Mouse (Mus musculus) lung, embryonic 15.5 days (tissue): ENCODE results near the gene Mars. TPM values are rescaled to one million over a fixed set of nuclear protein-coding genes. Genes with fewer than 3 reads are reported as not detected.
A peak's percentile ranks its signal among the peaks of the same experiment; 100 is the strongest.

Experiments used
- ATAC-seq: fragments of 200-750 bp; cut with Nextera tagmentation; 2 replicates; pipeline ENCODE4 v1.8.0; 2017; ENCODE audit warnings: moderate number of reproducible peaks, borderline replicate concordance; ENCODE audit not compliant: low FRiP score, low TSS enrichment; ENCODE audit errors: extremely low read depth
- H3K27ac ChIP-seq: fragments of 300-500 bp; sonication (generic); 2 replicates; pipeline ENCODE4 v1.5.1; 2015; ENCODE audit warnings: moderate library complexity, mild to moderate bottlenecking, inconsistent platforms
- H3K27me3 ChIP-seq: fragments of 300-500 bp; sonication (generic); 2 replicates; pipeline ENCODE4 v1.6.1; 2015; ENCODE audit warnings: inconsistent platforms
- H3K36me3 ChIP-seq: fragments of 300-500 bp; sonication (generic); 2 replicates; pipeline ENCODE4 v1.6.1; 2015; ENCODE audit warnings: inconsistent platforms
- H3K4me1 ChIP-seq: fragments of 300-500 bp; sonication (generic); 2 replicates; pipeline ENCODE4 v1.6.1; 2015; ENCODE audit warnings: inconsistent platforms
- H3K4me2 ChIP-seq: fragments of 300-500 bp; sonication (generic); 2 replicates; pipeline ENCODE4 v1.6.1; 2015; ENCODE audit warnings: inconsistent platforms, mild to moderate bottlenecking, moderate library complexity
- H3K4me3 ChIP-seq: fragments of 300-500 bp; sonication (generic); 2 replicates; pipeline ENCODE4 v1.5.1; 2015; ENCODE audit warnings: mild to moderate bottlenecking, inconsistent platforms
- H3K9ac ChIP-seq: fragments of 300-500 bp; sonication (generic); 2 replicates; pipeline ENCODE4 v1.6.1; 2015; ENCODE audit warnings: inconsistent platforms
- H3K9me3 ChIP-seq: fragments of 300-500 bp; sonication (generic); 2 replicates; pipeline ENCODE4 v1.6.1; 2016; ENCODE audit warnings: inconsistent platforms
- WGBS: fragments of 180-500 bp; shearing (Covaris S2); methylation state at CpG from one replicate; pipeline ENCODE4 v1.1.7; 2015; 5-methylcytosine and 5-hydroxymethylcytosine counted together
- polyA plus RNA-seq: library from polyadenylated mRNA; unstranded; fragments of >200 nt; fragmentation: Nextera tagmentation; extraction: Ambion mirVana; gene quantifications from 2 replicates; pipeline ENCODE4 v1.2.1, GENCODE M21; 2015

Gene Mars
- polyA plus RNA-seq, 1 experiment from 2014 or later, result 104 TPM

- Histone ChIP-seq H3K4me2 (peak within 1 kb of the TSS; percentile 77), H3K4me1 (peaks cover 49% of the 10 kb centered on the region), H3K27ac (peak within 1 kb of the TSS; percentile 100), H3K36me3 (peaks cover 42% of the 10 kb centered on the region), H3K9me3 (no peaks in the 10 kb centered on the region), H3K4me3 (peak within 1 kb of the TSS; percentile 76), H3K9ac (peak within 1 kb of the TSS; percentile 80), H3K27me3 (no peaks in the 10 kb centered on the region)
- peak; percentile 19 for ATAC-seq
- under 1% methylated on average over 44 of the region's 65 CpGs for WGBS
Measured at GRCm38 (mm10) chr10:127288800-127289572, 22.6 kb downstream of the Mars start, which contains the start of gene Mbd6. TSS of gene Mbd6 (minus strand) at chr10:127289018.

- peak overlapping the region; percentile 77 for H3K4me2 ChIP-seq
- H3K9me3 ChIP-seq, result no peaks in the 10 kb centered on the region
- H3K4me3 ChIP-seq, result peak overlapping the region; percentile 76
- under 1% methylated on average over 23 of the region's 28 CpGs for WGBS
- H3K36me3 ChIP-seq, result peaks cover 42% of the 10 kb centered on the region
- peak; percentile 7 for ATAC-seq
- H3K27ac ChIP-seq, result peak overlapping the region; percentile 100
- peaks cover 49% of the 10 kb centered on the region for H3K4me1 ChIP-seq
- no peaks in the 10 kb centered on the region for H3K27me3 ChIP-seq
- H3K9ac ChIP-seq, result peak overlapping the region; percentile 80
Measured at GRCm38 (mm10) chr10:127288328-127288799, 23.2 kb downstream of the Mars start.

- ATAC-seq, result no peak
- Histone ChIP-seq H3K27me3 (no peaks in the 10 kb centered on the region), H3K36me3 (peaks cover 44% of the 10 kb centered on the region), H3K27ac (peak overlapping the region; percentile 100), H3K9ac (peak overlapping the region; percentile 80), H3K4me1 (peaks cover 48% of the 10 kb centered on the region), H3K4me2 (peak overlapping the region; percentile 77), H3K9me3 (no peaks in the 10 kb centered on the region), H3K4me3 (peak overlapping the region; percentile 76)
- WGBS, result 0% methylated on average over 3 of the region's 3 CpGs
Measured at GRCm38 (mm10) chr10:127287936-127288293, 23.7 kb downstream of the Mars start.

- peak overlapping the region; percentile 77 for H3K4me2 ChIP-seq
- H3K36me3 ChIP-seq, result peaks cover 49% of the 10 kb centered on the region
- 60% methylated on average over 15 of the region's 15 CpGs for WGBS
- no peak for ATAC-seq
- H3K4me3 ChIP-seq, result peak overlapping the region; percentile 76
- H3K4me1 ChIP-seq, result peaks cover 43% of the 10 kb centered on the region
- H3K27ac ChIP-seq, result peak overlapping the region; percentile 100
- H3K9me3 ChIP-seq, result no peaks in the 10 kb centered on the region
- no peaks in the 10 kb centered on the region for H3K27me3 ChIP-seq
- peak overlapping the region; percentile 80 for H3K9ac ChIP-seq
Measured at GRCm38 (mm10) chr10:127287271-127287935, 24.2 kb downstream of the Mars start.

- Histone ChIP-seq H3K4me3 (peak overlapping the region; percentile 76; the same call in 1 of the 2 replicates), H3K4me1 (peaks cover 36% of the 10 kb centered on the region), H3K9ac (peak overlapping the region; percentile 80; the same call in 1 of the 2 replicates), H3K27ac (no peak overlapping the region), H3K27me3 (no peaks in the 10 kb centered on the region), H3K36me3 (peaks cover 56% of the 10 kb centered on the region), H3K4me2 (peak overlapping the region; percentile 77), H3K9me3 (no peaks in the 10 kb centered on the region)
- 40% methylated on average over 7 of the region's 7 CpGs for WGBS
- no peak for ATAC-seq
Measured at GRCm38 (mm10) chr10:127286730-127287129, 24.9 kb downstream of the Mars start.

- 72% methylated on average over 7 of the region's 7 CpGs for WGBS
- ATAC-seq, result no peak
- no peak overlapping the region for H3K4me3 ChIP-seq
Measured at GRCm38 (mm10) chr10:127286194-127286593, 25.4 kb downstream of the Mars start.

GRCm38 (mm10) chr10:127285644-127286043 is 25.9 kb downstream of the Mars start:
- Histone ChIP-seq H3K36me3 (peaks cover 67% of the 10 kb centered on the region), H3K4me3 (no peak overlapping the region), H3K27me3 (no peaks in the 10 kb centered on the region), H3K9me3 (no peaks in the 10 kb centered on the region), H3K27ac (no peak overlapping the region), H3K4me1 (peaks cover 32% of the 10 kb centered on the region), H3K4me2 (no peak overlapping the region), H3K9ac (no peak overlapping the region)
- no peak for ATAC-seq
- WGBS, result 76% methylated on average over 13 of the region's 13 CpGs

More at GRCm38 (mm10) chr10:127286194-127286593, 25.4 kb downstream of the Mars start:
- H3K27ac ChIP-seq, result no peak overlapping the region
- H3K4me1 ChIP-seq, result peaks cover 32% of the 10 kb centered on the region
- peaks cover 62% of the 10 kb centered on the region for H3K36me3 ChIP-seq
- no peak overlapping the region for H3K4me2 ChIP-seq
- no peak overlapping the region for H3K9ac ChIP-seq
- H3K27me3 ChIP-seq, result no peaks in the 10 kb centered on the region
- no peaks in the 10 kb centered on the region for H3K9me3 ChIP-seq

GRCm38 (mm10) chr10:127284724-127285500 is 26.7 kb downstream of the Mars start:
- no peaks in the 10 kb centered on the region for H3K9me3 ChIP-seq
- H3K4me1 ChIP-seq, result peaks cover 29% of the 10 kb centered on the region
- H3K4me3 ChIP-seq, result no peak overlapping the region
- WGBS, result 69% methylated on average over 10 of the region's 11 CpGs
- ATAC-seq, result no peak
- no peak overlapping the region for H3K4me2 ChIP-seq
- no peaks in the 10 kb centered on the region for H3K27me3 ChIP-seq
- H3K27ac ChIP-seq, result no peak overlapping the region
- H3K36me3 ChIP-seq, result peaks cover 74% of the 10 kb centered on the region
- H3K9ac ChIP-seq, result no peak overlapping the region

- no peak for ATAC-seq
- Histone ChIP-seq H3K27me3 (no peaks in the 10 kb centered on the region), H3K27ac (no peak overlapping the region), H3K9ac (no peak overlapping the region), H3K4me2 (no peak overlapping the region), H3K36me3 (peaks cover 82% of the 10 kb centered on the region), H3K9me3 (no peaks in the 10 kb centered on the region), H3K4me3 (no peak overlapping the region), H3K4me1 (peaks cover 22% of the 10 kb centered on the region)
- WGBS, result 90% methylated on average over 7 of the region's 7 CpGs
Measured at GRCm38 (mm10) chr10:127284105-127284622, 27.4 kb downstream of the Mars start.

- 75% methylated on average over 13 of the region's 13 CpGs for WGBS
- Histone ChIP-seq H3K4me3 (no peak overlapping the region), H3K4me1 (peaks cover 19% of the 10 kb centered on the region), H3K27ac (no peak overlapping the region), H3K36me3 (peaks cover 94% of the 10 kb centered on the region), H3K9me3 (no peaks in the 10 kb centered on the region), H3K27me3 (no peaks in the 10 kb centered on the region), H3K4me2 (no peak overlapping the region), H3K9ac (no peak overlapping the region)
- ATAC-seq, result no peak
Measured at GRCm38 (mm10) chr10:127282620-127283215, 28.9 kb downstream of the Mars start.

GRCm38 (mm10) chr10:127281316-127281715 is 30.3 kb downstream of the Mars start:
- Histone ChIP-seq H3K4me2 (no peak overlapping the region), H3K27me3 (no peaks in the 10 kb centered on the region), H3K4me1 (peaks cover 5% of the 10 kb centered on the region; the same call in 1 of the 2 replicates), H3K9ac (no peak overlapping the region), H3K27ac (no peak overlapping the region), H3K36me3 (peaks cover 97% of the 10 kb centered on the region), H3K4me3 (no peak overlapping the region), H3K9me3 (no peaks in the 10 kb centered on the region)
- WGBS, result 83% methylated on average over 8 of the region's 8 CpGs
- ATAC-seq, result no peak
